Comparison of ENCODE assay signal across 15 mouse cellular contexts in genomic region chr4:134120192-134120805, GRCm38 (mm10). TPM values are rescaled to one million over a fixed set of nuclear protein-coding genes. Genes with fewer than 3 reads are reported as not detected.
DNase-seq lines count a peak whose midpoint lies in the region; ATAC-seq and TF ChIP-seq lines count a peak whose summit lies in the region.
"Had no signal": no experiment of that assay in that cellular context is flagged by ENCODE, and none has a peak within 500 bp of the region (broad histone marks: within the 10 kb centered on the region; RNA-seq: fewer than 3 reads in every experiment).

No protein-coding gene starts in this region.

- dilution Hi-C loops in CH12.LX (cut with MboI; ENCODE audit: extremely low pct_ligation_motif_present, extremely low pct_unique_long_range_greater_than_20kb, low sequenced_read_pairs) = no loop called here

- no peak overlapping the region for H3K4me2 ChIP-seq in liver, embryonic 11.5 days
- 0 out of 2 replicates have a peak overlapping the region, but pooled peaks have one; percentile 9 for H3K4me2 ChIP-seq in CH12.LX (ENCODE audit: insufficient read depth, low read depth, poor library complexity, severe bottlenecking)
- H3K4me2 ChIP-seq in kidney, embryonic 16.5 days (replicated peaks; ENCODE audit: low read depth, low read length) = no peak overlapping the region
- H3K4me2 ChIP-seq: heart, embryonic 15.5 days; stomach, embryonic 15.5 days had no signal

- WGBS in liver, embryonic 11.5 days = 66% methylated on average over 6 of the region's 6 CpGs
- 75% methylated on average over 6 of the region's 6 CpGs for WGBS in small intestine, adult 2 months
- 69% methylated on average over 6 of the region's 6 CpGs for WGBS in kidney, embryonic 16.5 days

- in situ Hi-C loops in CH12.LX (cut with MboI; ENCODE audit: low pct_ligation_motif_present, low pct_unique_long_range_greater_than_20kb, low sequenced_read_pairs) = loop anchor here (5.0 kb wide), 1 partner anchor 83 kb away; no protein-coding TSS in a partner anchor

- no peak for TF ChIP-seq CTCF in CH12.LX (conservative IDR thresholded peaks at IDR 0.05 in 1 of 2, IDR thresholded peaks at IDR 0.05 in 1 of 2; ENCODE audit: low read depth in 2 of 2, low read length in 2 of 2)
- TF ChIP-seq CTCF in small intestine, adult 2 months (IDR thresholded peaks at IDR 0.05; ENCODE audit: extremely low read depth, insufficient read length, insufficient replicate concordance, low read depth, low read length) = no peak
- no peak for TF ChIP-seq CTCF in left cerebral cortex, adult 2 months (IDR thresholded peaks at IDR 0.05)

- TF ChIP-seq POLR2A in CH12.LX (IDR thresholded peaks at IDR 0.05; ENCODE audit: low read depth, low read length) = peak; percentile 29; the same call in 1 of the 2 replicates
- no peak; the same call in 1 of the 2 replicates for TF ChIP-seq POLR2A in small intestine, adult 2 months (IDR thresholded peaks at IDR 0.05; ENCODE audit: low read depth, low read length)

- TF ChIP-seq RAD21 in CH12.LX (IDR thresholded peaks at IDR 0.05; ENCODE audit: low read depth, low read length) = no peak

- peaks cover 30% of the 10 kb centered on the region for H3K4me1 ChIP-seq in liver, embryonic 11.5 days (replicated peaks; ENCODE audit: control insufficient read depth, insufficient read depth, low read length)
- peaks cover 58 to 95% of the 10 kb centered on the region in 2 experiments for H3K4me1 ChIP-seq in CH12.LX (ENCODE audit: control insufficient read depth in 1 of 2, insufficient read depth in 2 of 2)
- peaks cover 51% of the 10 kb centered on the region for H3K4me1 ChIP-seq in small intestine, adult 2 months (ENCODE audit: control insufficient read depth, insufficient read depth, insufficient read length, low read length)
- H3K4me1 ChIP-seq in kidney, embryonic 16.5 days (ENCODE audit: insufficient read depth, low read length) = peaks cover 11% of the 10 kb centered on the region; the same call in 1 of the 2 replicates

- no peaks in the 10 kb centered on the region for H3K79me2 ChIP-seq in CH12.LX (replicated peaks; ENCODE audit: control insufficient read depth, extremely low read depth, insufficient read depth, poor library complexity, severe bottlenecking)

- peak overlapping the region; percentile 13; the same call in 1 of the 2 replicates for H3K27ac ChIP-seq in liver, embryonic 11.5 days (ENCODE audit: low read depth, low read length)
- peak overlapping the region; percentile 85 for H3K27ac ChIP-seq in CH12.LX (ENCODE audit: insufficient read depth, low read depth)
- peak overlapping the region; percentile 64 for H3K27ac ChIP-seq in small intestine, adult 2 months (ENCODE audit: insufficient read depth, low read depth, low read length)
- no peak overlapping the region for H3K27ac ChIP-seq in kidney, embryonic 16.5 days (ENCODE audit: low read length)
- H3K27ac ChIP-seq in left cerebral cortex, adult 2 months = no peak overlapping the region
- H3K27ac ChIP-seq: heart, embryonic 15.5 days; hindbrain, postnatal 0 days; stomach, embryonic 15.5 days had no signal

- intact Hi-C loops in left cerebral cortex, adult 2 months (cut with DNase I) = no loop called here

- no peaks in the 10 kb centered on the region for H3K9me3 ChIP-seq in liver, embryonic 11.5 days (ENCODE audit: control insufficient read depth, low read length)
- no peaks in the 10 kb centered on the region for H3K9me3 ChIP-seq in CH12.LX (replicated peaks; ENCODE audit: low read length)
- H3K9me3 ChIP-seq in kidney, embryonic 16.5 days (ENCODE audit: low read length) = no peaks in the 10 kb centered on the region
- H3K9me3 ChIP-seq: heart, embryonic 15.5 days; stomach, embryonic 15.5 days had no signal

- no peak for DNase-seq in liver, embryonic 11.5 days (ENCODE audit: low spot score)
- DNase-seq in liver (no peak), CH12.LX (ENCODE audit: extremely low read depth) (no peak)
- DNase-seq in left cerebral cortex, adult 2 months (ENCODE audit: extremely low spot score in 1 of 2, low spot score in 2 of 2) = no peak
- DNase-seq in lung, adult 18-20 months = no peak
- DNase-seq: adrenal gland, postnatal 36 days; cerebellum, adult 11-12 months; kidney, postnatal 14 days; lung, postnatal 14 days had no signal

- ATAC-seq in liver, embryonic 11.5 days (replicated peaks; ENCODE audit: low FRiP score) = no peak
- peak; percentile 24; the same call in 1 of the 2 replicates for ATAC-seq in granulocyte monocyte progenitor cell, adult 5-6 weeks (replicated peaks; ENCODE audit: poor library complexity, severe bottlenecking)
- no peak for ATAC-seq in kidney, embryonic 16.5 days (ENCODE audit: low FRiP score, low TSS enrichment)
- ATAC-seq: hindbrain, postnatal 0 days had no signal

- no peak for TF ChIP-seq EP300 in CH12.LX (IDR thresholded peaks at IDR 0.05; ENCODE audit: low read length)

- no peak overlapping the region for H3K4me3 ChIP-seq in liver, embryonic 11.5 days (ENCODE audit: low read depth, low read length)
- H3K4me3 ChIP-seq in CH12.LX (replicated peaks in 1 of 3; ENCODE audit: low read depth in 2 of 3, low read length in 2 of 3, poor library complexity in 1 of 3) = peak overlapping the region in 1 of 3 experiments; percentile 31
- no peak overlapping the region for H3K4me3 ChIP-seq in small intestine, adult 2 months (ENCODE audit: low read depth, low read length)
- H3K4me3 ChIP-seq in kidney, embryonic 16.5 days (ENCODE audit: low read length) = no peak overlapping the region
- H3K4me3 ChIP-seq in left cerebral cortex, adult 2 months = no peak overlapping the region
- H3K4me3 ChIP-seq: heart, embryonic 15.5 days; stomach, embryonic 15.5 days had no signal

- no peaks in the 10 kb centered on the region for H3K36me3 ChIP-seq in liver, embryonic 11.5 days (ENCODE audit: control insufficient read depth, insufficient read depth, low read length)
- H3K36me3 ChIP-seq in CH12.LX (replicated peaks in 1 of 2; ENCODE audit: control insufficient read depth in 1 of 2, insufficient read depth in 1 of 2, low read length in 1 of 2) = peaks cover 2 to 10% of the 10 kb centered on the region in 2 experiments
- H3K36me3 ChIP-seq in small intestine, adult 2 months (ENCODE audit: control insufficient read depth, insufficient read depth, low read length) = no peaks in the 10 kb centered on the region
- H3K36me3 ChIP-seq in kidney, embryonic 16.5 days (ENCODE audit: insufficient read depth, low read length) = no peaks in the 10 kb centered on the region
- H3K36me3 ChIP-seq: heart, embryonic 15.5 days; stomach, embryonic 15.5 days had no signal

- H3K27me3 ChIP-seq in liver, embryonic 11.5 days (replicated peaks; ENCODE audit: control insufficient read depth, insufficient read depth, low read length) = no peaks in the 10 kb centered on the region
- no peaks in the 10 kb centered on the region for H3K27me3 ChIP-seq in CH12.LX (replicated peaks)
- no peaks in the 10 kb centered on the region; the same call in 1 of the 2 replicates for H3K27me3 ChIP-seq in small intestine, adult 2 months (ENCODE audit: control insufficient read depth, insufficient read depth, low read length)
- no peaks in the 10 kb centered on the region for H3K27me3 ChIP-seq in kidney, embryonic 16.5 days (ENCODE audit: insufficient read depth, low read length)
- H3K27me3 ChIP-seq: heart, embryonic 15.5 days; stomach, embryonic 15.5 days had no signal

- H3K9ac ChIP-seq in liver, embryonic 11.5 days (ENCODE audit: low read depth, low read length) = no peak overlapping the region
- peak overlapping the region; percentile 42; the same call in 1 of the 2 replicates for H3K9ac ChIP-seq in CH12.LX (ENCODE audit: insufficient read depth, low read depth)
- no peak overlapping the region for H3K9ac ChIP-seq in kidney, embryonic 16.5 days (replicated peaks; ENCODE audit: low read length)
- H3K9ac ChIP-seq: heart, embryonic 15.5 days; stomach, embryonic 15.5 days had no signal

RNA-seq across cellular contexts. Expression of gene Sh3bgrl3, which starts 8.3 kb away (rescaled TPM):
- 257 and 281 TPM in 2 replicates for polyA plus RNA-seq in liver, embryonic 11.5 days (2014; fragmentation: Nextera tagmentation; extraction: Ambion mirVana)
- total RNA-seq in CH12.LX (2012; rRNA removed) (151 and 153 TPM in 2 replicates), CH12.LX (2014; rRNA removed) (104 and 128 TPM in 2 replicates)
- 289 and 362 TPM in 2 replicates for polyA plus RNA-seq in CH12.LX (2012; ENCODE audit: insufficient read length, low read depth)
- total RNA-seq in granulocyte monocyte progenitor cell, adult 5-6 weeks (2014; fragmentation: Nextera tagmentation) = 841 and 871 TPM in 2 replicates
- total RNA-seq in granulocyte monocyte progenitor cell, adult 5-6 weeks (2017) = 333 and 394 TPM in 2 replicates
- polyA plus RNA-seq in small intestine, adult 2 months (2012; rRNA removed) = 453 and 911 TPM in 2 replicates
- 389 and 435 TPM in 2 replicates for polyA plus RNA-seq in kidney, embryonic 16.5 days (2015; fragmentation: Nextera tagmentation; extraction: Ambion mirVana)
- 100 to 1,000 TPM; 185 to 191 TPM for total RNA-seq in left cerebral cortex, adult 2 months (2021)

RNA-seq across cellular contexts. Expression of gene Ubxn11, which starts 17.9 kb away (rescaled TPM):
- polyA plus RNA-seq in liver, embryonic 11.5 days (2014; fragmentation: Nextera tagmentation; extraction: Ambion mirVana) = 5.6 and 7.0 TPM in 2 replicates
- total RNA-seq in CH12.LX (2012; rRNA removed) = 12.3 and 18.8 TPM in 2 replicates
- total RNA-seq in CH12.LX (2014; rRNA removed) = 6.0 and 6.6 TPM in 2 replicates
- 35.9 and 38.8 TPM in 2 replicates for polyA plus RNA-seq in CH12.LX (2012; ENCODE audit: insufficient read length, low read depth)
- 14.4 and 30.2 TPM in 2 replicates for total RNA-seq in granulocyte monocyte progenitor cell, adult 5-6 weeks (2014; fragmentation: Nextera tagmentation)
- total RNA-seq in granulocyte monocyte progenitor cell, adult 5-6 weeks (2017) = 4.8 and 11.2 TPM in 2 replicates
- 2.8 and 4.5 TPM in 2 replicates for polyA plus RNA-seq in small intestine, adult 2 months (2012; rRNA removed)
- polyA plus RNA-seq in kidney, embryonic 16.5 days (2015; fragmentation: Nextera tagmentation; extraction: Ambion mirVana) = 13.5 and 13.8 TPM in 2 replicates
- 10 to 100 TPM; 39.7 to 47.1 TPM for total RNA-seq in left cerebral cortex, adult 2 months (2021)

RNA-seq across cellular contexts. Expression of gene Cd52, which starts 25.4 kb away (rescaled TPM):
- 16.4 TPM in 2 replicates for polyA plus RNA-seq in liver, embryonic 11.5 days (2014; fragmentation: Nextera tagmentation; extraction: Ambion mirVana)
- total RNA-seq in CH12.LX (2012; rRNA removed) (2,306 and 3,109 TPM in 2 replicates), CH12.LX (2014; rRNA removed) (4,323 and 5,448 TPM in 2 replicates)
- 1,849 and 1,886 TPM in 2 replicates for polyA plus RNA-seq in CH12.LX (2012; ENCODE audit: insufficient read length, low read depth)
- total RNA-seq in granulocyte monocyte progenitor cell, adult 5-6 weeks (2014; fragmentation: Nextera tagmentation) = 240 and 247 TPM in 2 replicates
- total RNA-seq in granulocyte monocyte progenitor cell, adult 5-6 weeks (2017) = 259 and 330 TPM in 2 replicates
- 21.7 and 35.1 TPM in 2 replicates for polyA plus RNA-seq in small intestine, adult 2 months (2012; rRNA removed)
- polyA plus RNA-seq in kidney, embryonic 16.5 days (2015; fragmentation: Nextera tagmentation; extraction: Ambion mirVana) = 7.4 and 7.6 TPM in 2 replicates
- total RNA-seq in left cerebral cortex, adult 2 months (2021) = 1 to 10 TPM; 2.6 to 3.3 TPM
- total RNA-seq: hindbrain, postnatal 0 days had no signal

RNA-seq across cellular contexts. Expression of gene Crybg2, which starts 59.7 kb away (rescaled TPM):
- polyA plus RNA-seq in liver, embryonic 11.5 days (2014; fragmentation: Nextera tagmentation; extraction: Ambion mirVana) = 1.2 and 1.7 TPM in 2 replicates
- 9.2 and 10.6 TPM in 2 replicates for total RNA-seq in CH12.LX (2012; rRNA removed)
- total RNA-seq in CH12.LX (2014; rRNA removed) = 3.0 and 3.6 TPM in 2 replicates
- polyA plus RNA-seq in CH12.LX (2012; ENCODE audit: insufficient read length, low read depth) = 15.6 and 15.9 TPM in 2 replicates
- total RNA-seq in granulocyte monocyte progenitor cell, adult 5-6 weeks (2014; fragmentation: Nextera tagmentation) = 0.38 and 1.3 TPM in 2 replicates
- not detected in 2 replicates for total RNA-seq in granulocyte monocyte progenitor cell, adult 5-6 weeks (2017)
- polyA plus RNA-seq in small intestine, adult 2 months (2012; rRNA removed) = 57.7 and 92.5 TPM in 2 replicates
- polyA plus RNA-seq in kidney, embryonic 16.5 days (2015; fragmentation: Nextera tagmentation; extraction: Ambion mirVana) = 4.2 and 4.5 TPM in 2 replicates
- total RNA-seq in left cerebral cortex, adult 2 months (2021) = 1 to 10 TPM; 2.3 to 2.4 TPM
- total RNA-seq: adrenal gland, postnatal 36 days had no signal

Comparison
In these comparisons a context has a peak if more than half of its experiments do, and no peak if none do; other contexts are left out.
1. H3K27ac ChIP-seq: peak in liver, embryonic 11.5 days (single experiment), CH12.LX (single experiment) and small intestine, adult 2 months (single experiment); none in kidney, embryonic 16.5 days (single experiment) and left cerebral cortex, adult 2 months (single experiment).
2. RNA of gene Cd52, which starts 25.4 kb away (polyA plus RNA-seq): 1,849 to 1,886 TPM in CH12.LX; 21.7 to 35.1 TPM in small intestine, adult 2 months, 16.4 TPM in liver, embryonic 11.5 days and 7.4 to 7.6 TPM in kidney, embryonic 16.5 days; every median in the first group is over 10 times any median in the second.